Mouse (Mus musculus) cerebellum, postnatal 4 days (tissue): Measurements from ENCODE around the gene Svop.
A peak's percentile ranks its signal among the peaks of the same experiment; 100 is the strongest.

ENCODE experiments used
- DNase-seq, 2 experiments: peaks; one replicate each; pipeline ENCODE4 v3.0.0; 2022; ENCODE audit warnings: low spot score in 2 of 2, mixed read lengths in 1 of 2

Gene Svop

GRCm38 (mm10) chr5:114091057-114091807 lies at the start of gene Svop:
Gene Svop (minus strand): TSS chr5:114091570.
- peak; percentile 59 to 72 for DNase-seq

- peak in 1 of 2 experiments; percentile 81 for DNase-seq
These were observed 47.8 kb upstream of the Svop start for GRCm38 (mm10) chr5:114139175-114139574.

- no peak for DNase-seq
These were observed 47.2 kb upstream of the Svop start for GRCm38 (mm10) chr5:114138277-114139164.

GRCm38 (mm10) chr5:114137481-114138276 lies 46.3 kb upstream of the Svop start:
- no peak for DNase-seq

- DNase-seq: no peak
These were observed 44.1 kb upstream of the Svop start for GRCm38 (mm10) chr5:114135516-114135915.

GRCm38 (mm10) chr5:114134091-114134534 lies 42.7 kb upstream of the Svop start:
- DNase-seq: peak; percentile 50 to 51

GRCm38 (mm10) chr5:114132841-114133240 lies 41.5 kb upstream of the Svop start:
- no peak for DNase-seq

GRCm38 (mm10) chr5:114131521-114131840 lies 40.1 kb upstream of the Svop start:
- DNase-seq: peak in 1 of 2 experiments; percentile 42

GRCm38 (mm10) chr5:114130698-114131520 lies 39.5 kb upstream of the Svop start:
- peak; percentile 94 to 97 for DNase-seq

- DNase-seq: peak in 1 of 2 experiments; percentile 72
These were observed 38.8 kb upstream of the Svop start, which contains the start of gene Ung for GRCm38 (mm10) chr5:114130211-114130605. Gene Ung (plus strand): TSS chr5:114130386.

- DNase-seq: no peak
These were observed 38.3 kb upstream of the Svop start for GRCm38 (mm10) chr5:114129550-114130210.

GRCm38 (mm10) chr5:114127374-114128349 lies 36.3 kb upstream of the Svop start, which contains the start of gene Alkbh2:
Gene Alkbh2 (minus strand): TSS chr5:114128218.
- peak; percentile 67 to 84 for DNase-seq

GRCm38 (mm10) chr5:114126499-114127244 lies 35.3 kb upstream of the Svop start:
- DNase-seq: no peak

GRCm38 (mm10) chr5:114126008-114126407 lies 34.6 kb upstream of the Svop start:
- DNase-seq: no peak

GRCm38 (mm10) chr5:114119806-114120205 lies 28.4 kb upstream of the Svop start:
- DNase-seq: no peak

- no peak for DNase-seq
These were observed 25.2 kb upstream of the Svop start for GRCm38 (mm10) chr5:114116586-114116985.

GRCm38 (mm10) chr5:114115030-114115429 lies 23.7 kb upstream of the Svop start:
- no peak for DNase-seq

GRCm38 (mm10) chr5:114113334-114113733 lies 22.0 kb upstream of the Svop start:
- DNase-seq: no peak
